Mouse (Mus musculus): ENCODE results near the gene Olfr1342.

Olfr1342 gene

DNA sequence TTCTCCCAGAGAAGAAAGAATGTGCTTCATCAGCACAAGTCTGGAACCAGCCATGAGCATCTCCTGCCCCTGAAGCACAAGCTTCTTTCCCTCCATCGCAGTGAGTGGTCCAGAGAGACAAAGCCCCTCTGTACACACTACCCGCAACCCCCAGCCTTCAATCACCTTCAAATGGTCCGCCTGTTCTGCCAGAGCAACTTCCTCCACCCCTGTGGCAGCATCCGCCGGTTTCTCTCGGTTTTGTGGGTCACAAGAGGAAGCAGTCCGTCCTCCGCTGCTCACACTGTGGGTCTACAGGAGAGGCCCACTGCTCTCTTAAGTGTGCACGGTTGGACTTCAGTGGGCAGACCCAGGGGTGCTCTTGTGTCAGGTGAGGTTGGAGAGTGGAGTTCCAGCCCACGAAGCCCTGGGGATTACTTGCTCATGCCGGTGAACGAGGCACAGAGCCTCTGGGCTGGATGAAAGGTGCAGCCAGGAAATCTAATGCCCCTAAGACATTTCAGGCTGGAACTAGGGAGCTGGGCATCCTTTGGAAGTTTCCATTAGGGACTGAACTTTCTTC lies at the start of gene Olfr1342:
Gene Olfr1342 (minus strand): TSS at position 345 of the 562 bp plus-strand sequence.
- in situ Hi-C loops (cut with MboI, MseI) = no loop called here

- in situ Hi-C loops (cut with MboI, MseI) = no loop called here
Observed at GRCm38 (mm10) chr4:118741881-118742280, 49.3 kb upstream of the Olfr1342 start.

GRCm38 (mm10) chr4:118740988-118741698 lies 48.6 kb upstream of the Olfr1342 start:
- in situ Hi-C loops (cut with MboI, MseI) = no loop called here

DNA sequence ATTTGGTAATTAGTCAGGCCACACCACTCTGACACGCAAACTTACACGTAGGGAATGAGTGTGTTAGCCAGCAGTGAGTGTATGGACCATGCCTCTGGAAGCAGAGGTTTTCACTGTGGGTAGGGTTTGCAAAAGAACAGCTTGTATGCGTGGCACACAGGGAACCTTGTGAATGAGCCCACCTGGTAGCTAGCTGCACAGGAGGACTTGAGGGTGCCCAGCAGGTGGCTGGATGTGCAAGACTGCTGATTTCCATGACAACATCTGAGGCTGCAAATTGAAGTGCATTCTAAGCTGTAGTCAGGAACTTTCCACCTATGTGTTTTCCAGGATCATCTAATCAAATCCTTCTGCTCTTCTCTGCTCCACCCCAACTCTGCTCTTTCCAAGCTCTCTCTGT lies 47.0 kb upstream of the Olfr1342 start:
- in situ Hi-C loops (cut with MboI, MseI) = no loop called here

DNA sequence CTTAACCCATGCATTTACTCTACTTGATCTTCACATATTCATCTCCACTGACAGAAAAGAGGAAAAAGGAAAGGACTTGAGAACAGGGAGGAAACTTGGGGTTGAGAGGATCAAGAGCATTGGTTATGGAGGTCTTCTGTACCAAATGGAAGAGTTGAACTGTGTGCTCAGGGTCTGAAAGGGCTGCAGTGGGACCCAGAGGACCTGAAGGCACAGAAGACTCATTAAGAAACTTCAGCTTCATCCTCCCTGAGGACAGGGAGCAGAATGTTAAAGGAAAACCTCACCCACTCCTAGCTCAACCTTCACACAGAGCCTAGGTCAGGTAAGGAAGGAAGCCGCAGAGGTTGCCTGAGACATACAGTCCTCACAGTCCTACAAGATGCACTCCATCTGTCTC lies 39.3 kb upstream of the Olfr1342 start, which contains the start of gene Olfr1339:
Gene Olfr1339 (plus strand): TSS at position 301 of the 400 bp plus-strand sequence.
- in situ Hi-C loops (cut with MboI, MseI) = no loop called here

DNA sequence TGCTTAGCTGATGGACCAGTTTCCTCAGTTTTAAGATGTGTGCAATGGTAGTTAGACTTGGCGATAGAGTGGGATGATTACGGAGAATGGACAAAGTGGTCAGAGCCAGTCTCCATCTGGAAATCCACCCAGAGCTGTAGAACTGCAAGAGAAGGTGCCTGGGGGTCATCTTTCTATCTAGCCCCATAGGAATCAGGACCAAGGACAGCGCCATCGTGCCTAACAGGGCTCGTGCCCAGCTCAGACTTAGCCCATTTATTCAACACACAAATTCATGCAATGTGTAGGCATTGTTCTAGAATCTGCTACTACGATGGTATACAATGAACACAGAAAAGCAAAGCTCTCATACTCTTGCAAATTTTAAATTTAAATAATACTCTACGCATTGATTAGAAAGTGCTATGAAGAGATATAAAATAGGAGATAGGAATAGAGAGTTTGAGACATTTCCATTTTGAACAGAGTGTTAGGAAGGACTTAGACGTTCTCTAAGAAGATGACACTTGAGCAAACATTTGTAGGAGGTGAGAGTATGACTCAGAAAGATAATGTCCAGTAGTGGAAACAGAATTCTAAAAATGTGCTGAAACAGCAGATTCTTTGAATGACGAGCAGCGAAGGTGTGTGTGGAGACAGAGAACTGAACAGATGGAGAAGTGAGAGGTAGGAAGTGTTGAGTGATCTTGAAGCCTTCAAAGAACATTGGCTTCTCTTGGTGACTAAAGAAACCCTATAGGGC lies 29.4 kb upstream of the Olfr1342 start:
- in situ Hi-C loops (cut with MboI, MseI) = no loop called here

DNA sequence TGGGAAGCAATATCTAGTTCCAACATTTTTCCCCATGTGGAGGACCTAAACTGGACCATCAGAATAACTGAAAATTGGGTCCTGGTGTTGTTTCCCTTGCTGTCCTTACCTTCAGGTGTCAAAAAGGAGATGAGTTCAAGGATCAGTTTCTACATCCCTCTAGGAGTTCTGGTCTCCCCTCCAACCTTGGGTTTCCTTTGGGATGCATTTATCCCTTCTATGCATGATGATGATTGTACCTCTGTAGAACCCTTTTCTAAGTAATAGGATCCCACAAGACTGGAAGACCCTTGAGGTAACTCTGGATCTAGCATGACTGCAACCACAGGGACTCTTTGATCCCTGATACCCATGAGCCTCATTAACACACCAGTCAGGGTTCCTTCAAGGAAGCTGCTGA lies 27.3 kb upstream of the Olfr1342 start, which contains the start of gene Olfr1340:
Gene Olfr1340 (plus strand): TSS at position 301 of the 400 bp plus-strand sequence.
- in situ Hi-C loops (cut with MboI, MseI) = no loop called here

- in situ Hi-C loops (cut with MboI, MseI) = no loop called here
Observed at GRCm38 (mm10) chr4:118711656-118712055, 19.1 kb upstream of the Olfr1342 start.

DNA sequence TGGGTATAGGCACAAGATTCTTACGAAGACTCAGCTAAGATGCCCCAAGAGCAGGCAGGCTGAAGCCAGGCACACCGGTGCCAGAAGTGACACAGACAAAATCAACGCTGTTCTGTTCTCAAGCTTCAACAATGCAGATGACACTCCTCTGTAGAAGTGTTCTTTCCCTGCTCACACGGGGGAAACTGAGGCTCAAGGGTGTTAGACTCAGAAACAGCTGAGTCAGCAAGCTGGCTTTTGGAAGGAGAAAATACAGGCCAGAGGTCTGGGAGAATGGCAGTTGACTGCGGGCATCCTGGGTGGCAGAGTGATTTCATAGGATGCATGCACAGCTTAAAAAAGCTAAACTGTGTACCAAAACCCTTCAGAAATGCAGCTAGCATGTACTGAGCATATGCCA lies 15.5 kb upstream of the Olfr1342 start:
- in situ Hi-C loops (cut with MboI, MseI) = no loop called here

- in situ Hi-C loops (cut with MboI, MseI) = no loop called here
Observed at GRCm38 (mm10) chr4:118703223-118703622, 10.7 kb upstream of the Olfr1342 start, which contains the start of gene Olfr1341. Gene Olfr1341, plus strand, starts transcription at chr4:118703523.

GRCm38 (mm10) chr4:118693812-118694211 lies 1.3 kb upstream of the Olfr1342 start:
- in situ Hi-C loops (cut with MboI, MseI) = no loop called here

DNA sequence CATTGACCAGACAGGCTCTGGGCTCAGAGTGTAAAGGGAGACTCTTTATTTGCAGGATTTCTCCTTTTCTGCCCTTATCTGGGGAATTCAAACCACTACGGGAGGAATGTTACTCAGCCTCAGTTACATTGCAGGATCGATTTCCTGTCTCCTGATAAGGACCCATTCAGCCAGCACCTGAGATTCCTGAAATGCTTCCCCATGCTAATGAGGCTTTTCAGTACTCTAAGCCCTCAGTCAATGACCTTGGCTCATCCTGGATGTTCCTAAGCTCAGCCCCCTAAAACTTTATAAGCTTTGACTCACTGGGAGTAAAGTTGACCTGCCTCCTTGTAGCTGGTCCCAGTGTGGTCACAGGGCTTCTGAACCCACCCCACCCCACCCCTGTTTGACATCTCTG lies 5.5 kb downstream of the Olfr1342 start:
- in situ Hi-C loops (cut with MboI, MseI) = no loop called here

DNA sequence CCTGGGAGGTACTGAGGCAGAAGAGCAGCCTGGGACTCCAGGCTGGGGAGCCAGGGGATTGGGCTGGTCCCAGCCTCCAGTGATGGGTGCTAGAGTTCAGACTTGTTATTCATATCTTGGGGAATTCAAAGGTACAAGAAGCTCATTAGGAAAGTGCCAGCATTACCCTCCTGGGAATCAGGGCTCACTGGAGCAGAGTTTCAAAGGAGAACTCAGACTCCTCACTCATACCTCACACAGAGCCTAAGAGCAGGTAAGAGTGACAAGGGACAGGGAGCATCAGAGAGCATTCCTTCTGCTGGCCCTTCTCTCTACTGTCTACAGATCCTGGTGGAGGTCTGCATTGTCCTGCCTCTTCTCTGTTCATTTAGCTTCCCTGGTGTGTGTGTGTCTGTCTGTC lies 33.9 kb downstream of the Olfr1342 start, which contains the start of gene Olfr62:
Gene Olfr62 (plus strand): TSS at position 301 of the 400 bp plus-strand sequence.
- in situ Hi-C loops (cut with MboI, MseI) = no loop called here

DNA sequence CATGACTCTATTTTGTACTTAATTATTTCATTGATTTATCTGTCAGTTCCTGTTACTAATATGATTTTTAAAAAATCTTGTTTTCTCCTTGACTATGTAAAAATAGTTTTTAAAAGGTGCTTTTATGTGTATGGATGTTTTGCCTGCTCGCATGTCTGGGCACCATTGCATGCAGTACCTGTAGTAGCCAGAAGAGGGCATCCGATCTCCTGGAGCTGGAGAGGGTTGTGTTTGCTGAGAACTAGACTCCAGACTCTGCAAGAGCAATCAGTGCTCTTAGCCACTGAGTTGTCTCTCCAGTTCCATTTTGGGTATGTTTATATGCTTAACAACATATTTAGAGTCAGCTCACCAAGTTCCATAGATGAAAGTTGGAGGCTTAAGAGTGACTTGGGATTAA lies 47.3 kb downstream of the Olfr1342 start:
- in situ Hi-C loops (cut with MboI, MseI) = no loop called here

DNA sequence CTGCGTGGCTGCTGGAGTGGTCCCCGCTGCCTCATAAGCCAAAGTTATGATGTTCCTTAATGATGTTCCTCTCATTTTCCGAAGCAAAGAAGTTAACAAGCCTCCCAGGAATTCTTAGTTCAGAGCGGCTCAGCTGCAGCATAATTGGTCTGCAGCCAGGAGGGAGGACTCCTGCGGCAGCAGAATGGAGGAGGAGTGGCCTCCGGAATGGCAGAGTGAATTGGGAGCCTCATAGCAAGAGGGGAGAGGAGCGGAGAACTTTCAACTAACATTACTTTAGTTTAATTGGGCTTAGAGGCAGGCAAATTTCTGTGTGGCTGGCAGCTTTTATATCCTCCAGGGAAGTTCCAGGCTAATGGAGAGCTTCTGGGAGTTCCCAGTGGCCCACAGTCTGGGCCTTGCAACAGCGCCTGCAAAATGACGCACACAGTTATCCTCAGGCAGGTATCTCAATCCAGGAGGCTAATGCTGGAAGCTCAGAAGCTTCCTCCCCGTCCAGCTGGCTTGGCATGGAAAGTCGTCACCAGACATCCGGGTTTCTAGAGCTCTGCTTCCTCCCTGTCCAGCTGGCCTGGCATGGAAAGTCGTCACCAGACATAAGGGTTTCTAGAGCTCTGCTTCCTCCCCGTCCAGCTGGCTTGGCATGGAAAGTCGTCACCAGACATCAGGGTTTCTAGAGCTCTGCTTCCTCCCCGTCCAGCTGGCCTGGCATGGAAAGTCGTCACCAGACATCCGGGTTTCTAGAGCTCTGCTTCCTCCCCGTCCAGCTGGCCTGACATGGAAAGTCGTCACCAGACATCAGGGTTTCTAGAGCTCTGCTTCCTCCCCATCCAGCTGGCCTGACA lies 50.0 kb downstream of the Olfr1342 start:
- in situ Hi-C loops (cut with MboI, MseI) = loop anchor here (5.0 kb wide), 1 partner anchor 525 kb away; no protein-coding TSS in a partner anchor
